Mouse (Mus musculus): ENCODE results near the gene Jmjd6. TPM values are rescaled to one million over a fixed set of nuclear protein-coding genes. Genes with fewer than 3 reads are reported as not detected.

The Jmjd6 gene
- total and polyA plus RNA-seq, 3 experiments = 106 to 116 (median 109) TPM

GRCm38 (mm10) chr11:116819932-116820593, 23.2 kb downstream of the Jmjd6 start:
- Histone ChIP-seq H3K4me2 (ENCODE audit: insufficient read depth, low read depth, poor library complexity, severe bottlenecking) (no peak overlapping the region), H3K4me1 (ENCODE audit: control insufficient read depth in 1 of 2, insufficient read depth in 2 of 2) (peaks cover under 1 to 2% of the 10 kb centered on the region in 2 experiments; a peak in 1 of 4 replicates), H3K27ac (ENCODE audit: insufficient read depth, low read depth) (no peak overlapping the region), H3K79me2 (replicated peaks; ENCODE audit: control insufficient read depth, extremely low read depth, insufficient read depth, poor library complexity, severe bottlenecking) (no peaks in the 10 kb centered on the region), H3K9me3 (replicated peaks; ENCODE audit: low read length) (no peaks in the 10 kb centered on the region), H3K9ac (ENCODE audit: insufficient read depth, low read depth) (no peak overlapping the region), H3K36me3 (replicated peaks in 1 of 2; ENCODE audit: control insufficient read depth in 1 of 2, insufficient read depth in 1 of 2, low read length in 1 of 2) (no peaks in the 10 kb centered on the region), H3K4me3 (replicated peaks in 1 of 3; ENCODE audit: low read depth in 2 of 3, low read length in 2 of 3, poor library complexity in 1 of 3) (no peak overlapping the region), H3K27me3 (replicated peaks) (no peaks in the 10 kb centered on the region)
- dilution Hi-C loops (cut with MboI; ENCODE audit: extremely low pct_ligation_motif_present, extremely low pct_unique_long_range_greater_than_20kb, low sequenced_read_pairs) (no loop called here), in situ Hi-C loops (cut with MboI; ENCODE audit: low pct_ligation_motif_present, low pct_unique_long_range_greater_than_20kb, low sequenced_read_pairs) (no loop called here)
- no peak for DNase-seq (ENCODE audit: extremely low read depth)
- no peak for TF ChIP-seq SMC3 (IDR thresholded peaks at IDR 0.05; ENCODE audit: low read depth, low read length)
- TF ChIP-seq BHLHE40 (IDR thresholded peaks at IDR 0.05; ENCODE audit: low read depth, low read length) = no peak
- TF ChIP-seq JUND (conservative IDR thresholded peaks at IDR 0.05; ENCODE audit: low read depth, low read length) = no peak
- no peak for TF ChIP-seq ZNF384 (IDR thresholded peaks at IDR 0.05; ENCODE audit: low read depth, low read length)

DNA sequence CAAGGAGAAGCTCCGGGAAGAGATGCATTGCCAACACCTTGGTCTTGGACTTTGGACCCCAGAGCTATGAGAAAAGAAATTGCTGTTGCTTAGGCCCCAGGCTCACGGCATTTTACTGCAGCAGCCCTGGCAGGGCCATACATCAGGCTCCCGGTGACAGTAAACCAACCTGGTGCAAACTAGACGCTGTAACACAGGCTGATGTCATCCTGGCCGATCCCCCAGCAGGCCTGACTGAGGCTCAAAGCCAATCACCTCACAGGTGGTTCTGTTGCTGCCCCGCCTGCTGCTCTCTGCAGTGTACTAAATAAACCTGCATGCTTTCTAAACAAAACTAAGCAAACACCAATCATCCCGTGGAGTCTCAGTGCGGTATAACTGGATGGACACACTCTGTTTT, 24.5 kb downstream of the Jmjd6 start:
- H3K36me3 ChIP-seq (replicated peaks in 1 of 2; ENCODE audit: control insufficient read depth in 1 of 2, insufficient read depth in 1 of 2, low read length in 1 of 2) = no peaks in the 10 kb centered on the region
- in situ Hi-C loops (cut with MboI; ENCODE audit: low pct_ligation_motif_present, low pct_unique_long_range_greater_than_20kb, low sequenced_read_pairs) (no loop called here), dilution Hi-C loops (cut with MboI; ENCODE audit: extremely low pct_ligation_motif_present, extremely low pct_unique_long_range_greater_than_20kb, low sequenced_read_pairs) (no loop called here)
- TF ChIP-seq HCFC1 (IDR thresholded peaks at IDR 0.05; ENCODE audit: low read depth, low read length) (no peak), MXI1 (IDR thresholded peaks at IDR 0.05; ENCODE audit: low read depth, low read length) (no peak), RAD21 (IDR thresholded peaks at IDR 0.05; ENCODE audit: low read depth, low read length) (no peak), EP300 (IDR thresholded peaks at IDR 0.05; ENCODE audit: low read length) (no peak), MAZ (IDR thresholded peaks at IDR 0.05; ENCODE audit: low read depth, low read length) (no peak), E2F4 (IDR thresholded peaks at IDR 0.05; ENCODE audit: insufficient replicate concordance, low read depth, low read length) (no peak), GABPA (IDR thresholded peaks at IDR 0.05; ENCODE audit: insufficient replicate concordance, low read depth, low read length) (no peak), CHD1 (IDR thresholded peaks at IDR 0.05; ENCODE audit: low read depth, low read length) (no peak), TCF12 (IDR thresholded peaks at IDR 0.05; ENCODE audit: low read depth, low read length) (no peak), MAX (IDR thresholded peaks at IDR 0.05; ENCODE audit: low read length) (no peak), USF2 (conservative IDR thresholded peaks at IDR 0.05; ENCODE audit: low read depth, low read length) (no peak), MYC (IDR thresholded peaks at IDR 0.05; ENCODE audit: low read depth, low read length) (no peak), SMC3 (IDR thresholded peaks at IDR 0.05; ENCODE audit: low read depth, low read length) (no peak), POLR2A (IDR thresholded peaks at IDR 0.05; ENCODE audit: low read depth, low read length) (no peak), RCOR1 (conservative IDR thresholded peaks at IDR 0.05; ENCODE audit: low read depth, low read length) (no peak), ETS1 (conservative IDR thresholded peaks at IDR 0.05; ENCODE audit: low read depth, low read length) (no peak), CTCF (conservative IDR thresholded peaks at IDR 0.05 in 1 of 2, IDR thresholded peaks at IDR 0.05 in 1 of 2; ENCODE audit: low read depth in 2 of 2, low read length in 2 of 2) (no peak), IRF4 (IDR thresholded peaks at IDR 0.05; ENCODE audit: low read depth, low read length) (no peak), JUN (IDR thresholded peaks at IDR 0.05; ENCODE audit: insufficient read depth, low read depth, low read length) (no peak)
- H3K4me2 ChIP-seq (ENCODE audit: insufficient read depth, low read depth, poor library complexity, severe bottlenecking) = no peak overlapping the region
- no peak for DNase-seq (ENCODE audit: extremely low read depth)
- H3K4me3 ChIP-seq (replicated peaks in 1 of 3; ENCODE audit: low read depth in 2 of 3, low read length in 2 of 3, poor library complexity in 1 of 3) = no peak overlapping the region
- no peaks in the 10 kb centered on the region for H3K9me3 ChIP-seq (replicated peaks; ENCODE audit: low read length)
- H3K9ac ChIP-seq (ENCODE audit: insufficient read depth, low read depth) = no peak overlapping the region
- no peaks in the 10 kb centered on the region for H3K27me3 ChIP-seq (replicated peaks)
- H3K27ac ChIP-seq (ENCODE audit: insufficient read depth, low read depth) = no peak overlapping the region
- H3K79me2 ChIP-seq (replicated peaks; ENCODE audit: control insufficient read depth, extremely low read depth, insufficient read depth, poor library complexity, severe bottlenecking) = no peaks in the 10 kb centered on the region
- peaks cover 9 to 14% of the 10 kb centered on the region in 2 experiments for H3K4me1 ChIP-seq (ENCODE audit: control insufficient read depth in 1 of 2, insufficient read depth in 2 of 2)

Data from CH12.LX (cell line).